Mouse (Mus musculus): ENCODE results near the gene Gstt1. TPM values are rescaled to one million over a fixed set of nuclear protein-coding genes. Genes with fewer than 3 reads are reported as not detected.

The Gstt1 gene
- polyA plus RNA-seq, 1 experiment from 2014 or later, result 11.6 TPM

GRCm38 (mm10) chr10:75794880-75795279 is 3.5 kb downstream of the Gstt1 start:
- Histone ChIP-seq H3K4me2 (replicated peaks; ENCODE audit: low read depth) (0 out of 2 replicates have a peak overlapping the region, but pooled peaks have one; percentile 0), H3K27ac (ENCODE audit: low read depth, low read length) (no peak overlapping the region)
- 14% methylated on average over 3 of the region's 3 CpGs for WGBS

GRCm38 (mm10) chr10:75790773-75791172 is 7.6 kb downstream of the Gstt1 start:
- H3K9ac ChIP-seq (ENCODE audit: low read depth, low read length), result no peak overlapping the region
- H3K4me2 ChIP-seq (replicated peaks; ENCODE audit: low read depth), result no peak overlapping the region
- peak; percentile 37; the same call in 1 of the 2 replicates for TF ChIP-seq CTCF (IDR thresholded peaks at IDR 0.05; ENCODE audit: low read depth)
- H3K27me3 ChIP-seq (replicated peaks; ENCODE audit: control insufficient read depth, insufficient read depth, low read length), result no peaks in the 10 kb centered on the region
- ATAC-seq, result no peak
- no peak overlapping the region for H3K4me3 ChIP-seq (ENCODE audit: low read depth, low read length)
- no peak overlapping the region for H3K27ac ChIP-seq (ENCODE audit: low read depth, low read length)
- H3K4me1 ChIP-seq (replicated peaks; ENCODE audit: control insufficient read depth, insufficient read depth, low read length), result peaks cover 3% of the 10 kb centered on the region; the same call in 1 of the 2 replicates
- no peaks in the 10 kb centered on the region for H3K36me3 ChIP-seq (ENCODE audit: control insufficient read depth, insufficient read depth)
- 21% methylated on average over 7 of the region's 7 CpGs for WGBS
- H3K9me3 ChIP-seq (ENCODE audit: control insufficient read depth), result no peaks in the 10 kb centered on the region

More at GRCm38 (mm10) chr10:75794880-75795279, 3.5 kb downstream of the Gstt1 start:
- Histone ChIP-seq H3K9ac (ENCODE audit: low read depth, low read length) (no peak overlapping the region), H3K27me3 (replicated peaks; ENCODE audit: control insufficient read depth, insufficient read depth, low read length) (no peaks in the 10 kb centered on the region), H3K4me3 (ENCODE audit: low read depth, low read length) (no peak overlapping the region), H3K36me3 (ENCODE audit: control insufficient read depth, insufficient read depth) (no peaks in the 10 kb centered on the region), H3K4me1 (replicated peaks; ENCODE audit: control insufficient read depth, insufficient read depth, low read length) (peaks cover 5% of the 10 kb centered on the region; the same call in 1 of the 2 replicates), H3K9me3 (ENCODE audit: control insufficient read depth) (no peaks in the 10 kb centered on the region)
- peak; percentile 27 for TF ChIP-seq CTCF (IDR thresholded peaks at IDR 0.05; ENCODE audit: low read depth)
- peak; percentile 62 for ATAC-seq

GRCm38 (mm10) chr10:75789841-75790240 is 8.5 kb downstream of the Gstt1 start:
- no peak for TF ChIP-seq CTCF (IDR thresholded peaks at IDR 0.05; ENCODE audit: low read depth)
- WGBS, result 44% methylated on average over 5 of the region's 5 CpGs
- peak overlapping the region; percentile 9; the same call in 1 of the 2 replicates for H3K27ac ChIP-seq (ENCODE audit: low read depth, low read length)

DNA sequence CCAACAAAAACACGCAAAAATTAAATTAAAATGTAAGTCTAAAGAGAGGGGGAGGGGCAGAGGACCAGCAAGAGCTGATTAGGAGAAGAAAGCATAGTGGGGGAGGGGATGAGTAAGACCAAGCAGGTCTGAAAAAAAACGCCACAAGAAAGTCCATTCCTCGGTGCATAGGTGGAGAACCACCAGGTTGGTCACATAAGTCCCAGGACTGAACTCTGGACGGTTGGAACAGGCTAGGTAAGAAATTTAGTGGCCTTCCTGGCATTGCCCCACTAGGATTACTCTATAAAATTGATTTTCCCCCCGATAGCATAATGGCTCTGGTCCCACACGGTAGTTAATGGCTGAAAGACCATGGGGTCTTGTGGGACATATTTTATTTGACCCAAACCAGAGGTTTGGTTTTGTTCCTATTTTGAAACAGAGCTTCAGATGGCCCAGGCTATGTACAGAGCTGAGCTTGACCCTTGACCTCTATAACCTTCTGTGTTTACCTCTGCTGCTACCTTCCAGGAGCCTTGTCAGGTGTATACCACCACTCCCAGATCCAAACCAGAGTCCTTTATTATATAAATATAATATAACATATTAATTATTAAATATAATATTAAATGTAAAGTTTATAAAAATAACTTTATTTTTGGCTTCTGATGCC is 9.2 kb downstream of the Gstt1 start:
- 81% methylated on average over 6 of the region's 6 CpGs for WGBS
- no peak for ATAC-seq

More at GRCm38 (mm10) chr10:75789841-75790240, 8.5 kb downstream of the Gstt1 start:
- Histone ChIP-seq H3K4me2 (replicated peaks; ENCODE audit: low read depth) (no peak overlapping the region), H3K4me1 (replicated peaks; ENCODE audit: control insufficient read depth, insufficient read depth, low read length) (peaks cover 3% of the 10 kb centered on the region; the same call in 1 of the 2 replicates), H3K4me3 (ENCODE audit: low read depth, low read length) (no peak overlapping the region), H3K9me3 (ENCODE audit: control insufficient read depth) (no peaks in the 10 kb centered on the region), H3K36me3 (ENCODE audit: control insufficient read depth, insufficient read depth) (no peaks in the 10 kb centered on the region), H3K9ac (ENCODE audit: low read depth, low read length) (no peak overlapping the region), H3K27me3 (replicated peaks; ENCODE audit: control insufficient read depth, insufficient read depth, low read length) (no peaks in the 10 kb centered on the region)
- peak; percentile 91 for ATAC-seq

DNA sequence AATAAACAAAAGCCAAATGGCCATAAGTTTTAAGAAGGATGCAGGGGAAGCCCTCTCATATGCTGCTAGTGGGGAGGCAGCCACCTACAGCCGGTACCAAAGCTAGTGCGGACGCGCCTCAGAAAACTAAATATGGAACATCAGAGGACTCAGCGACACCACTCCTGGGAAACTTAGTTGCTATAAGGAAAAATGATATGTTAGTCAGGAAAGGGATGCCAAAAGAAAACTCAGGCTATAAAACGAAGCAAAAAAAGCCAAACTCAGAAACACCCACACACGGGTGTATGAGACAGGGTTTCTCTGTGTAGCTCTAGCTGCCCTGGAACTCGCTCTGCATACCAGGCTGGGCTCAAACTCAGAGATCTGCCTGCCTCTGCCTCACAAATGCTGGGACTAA is 10.1 kb downstream of the Gstt1 start:
- no peak for TF ChIP-seq CTCF (IDR thresholded peaks at IDR 0.05; ENCODE audit: low read depth)
- Histone ChIP-seq H3K27me3 (replicated peaks; ENCODE audit: control insufficient read depth, insufficient read depth, low read length) (no peaks in the 10 kb centered on the region), H3K9me3 (ENCODE audit: control insufficient read depth) (no peaks in the 10 kb centered on the region), H3K27ac (ENCODE audit: low read depth, low read length) (no peak overlapping the region), H3K4me1 (replicated peaks; ENCODE audit: control insufficient read depth, insufficient read depth, low read length) (no peaks in the 10 kb centered on the region), H3K9ac (ENCODE audit: low read depth, low read length) (no peak overlapping the region), H3K4me2 (replicated peaks; ENCODE audit: low read depth) (no peak overlapping the region), H3K4me3 (ENCODE audit: low read depth, low read length) (no peak overlapping the region), H3K36me3 (ENCODE audit: control insufficient read depth, insufficient read depth) (no peaks in the 10 kb centered on the region)
- 92% methylated on average over 8 of the region's 8 CpGs for WGBS
- ATAC-seq, result no peak

More for the DNA sequence above, 9.2 kb downstream of the Gstt1 start:
- Histone ChIP-seq H3K9me3 (ENCODE audit: control insufficient read depth) (no peaks in the 10 kb centered on the region), H3K27me3 (replicated peaks; ENCODE audit: control insufficient read depth, insufficient read depth, low read length) (no peaks in the 10 kb centered on the region), H3K4me1 (replicated peaks; ENCODE audit: control insufficient read depth, insufficient read depth, low read length) (no peaks in the 10 kb centered on the region), H3K27ac (ENCODE audit: low read depth, low read length) (0 out of 2 replicates have a peak overlapping the region, but pooled peaks have one; percentile 9), H3K9ac (ENCODE audit: low read depth, low read length) (no peak overlapping the region), H3K36me3 (ENCODE audit: control insufficient read depth, insufficient read depth) (no peaks in the 10 kb centered on the region), H3K4me2 (replicated peaks; ENCODE audit: low read depth) (no peak overlapping the region), H3K4me3 (ENCODE audit: low read depth, low read length) (no peak overlapping the region)
- TF ChIP-seq CTCF (IDR thresholded peaks at IDR 0.05; ENCODE audit: low read depth), result no peak

GRCm38 (mm10) chr10:75785442-75785841 is 12.9 kb downstream of the Gstt1 start:
- H3K4me3 ChIP-seq (ENCODE audit: low read depth, low read length), result no peak overlapping the region
- no peaks in the 10 kb centered on the region for H3K9me3 ChIP-seq (ENCODE audit: control insufficient read depth)
- WGBS, result 21% methylated on average over 1 of the region's 1 CpGs
- H3K9ac ChIP-seq (ENCODE audit: low read depth, low read length), result no peak overlapping the region
- 0 out of 2 replicates have a peak, but pooled peaks cover 2% of the 10 kb centered on the region for H3K4me1 ChIP-seq (replicated peaks; ENCODE audit: control insufficient read depth, insufficient read depth, low read length)
- no peak for TF ChIP-seq CTCF (IDR thresholded peaks at IDR 0.05; ENCODE audit: low read depth)
- no peak overlapping the region for H3K27ac ChIP-seq (ENCODE audit: low read depth, low read length)
- no peak overlapping the region for H3K4me2 ChIP-seq (replicated peaks; ENCODE audit: low read depth)
- H3K36me3 ChIP-seq (ENCODE audit: control insufficient read depth, insufficient read depth), result no peaks in the 10 kb centered on the region
- ATAC-seq, result no peak
- H3K27me3 ChIP-seq (replicated peaks; ENCODE audit: control insufficient read depth, insufficient read depth, low read length), result no peaks in the 10 kb centered on the region

All from intestine, postnatal 0 days (tissue).